Mouse (Mus musculus): ENCODE measurements around the gene Dnph1. TPM values are rescaled to one million over a fixed set of nuclear protein-coding genes. Genes with fewer than 3 reads are reported as not detected.

Gene Dnph1
- polyA plus RNA-seq, 1 experiment, result 11.5 TPM

DNA sequence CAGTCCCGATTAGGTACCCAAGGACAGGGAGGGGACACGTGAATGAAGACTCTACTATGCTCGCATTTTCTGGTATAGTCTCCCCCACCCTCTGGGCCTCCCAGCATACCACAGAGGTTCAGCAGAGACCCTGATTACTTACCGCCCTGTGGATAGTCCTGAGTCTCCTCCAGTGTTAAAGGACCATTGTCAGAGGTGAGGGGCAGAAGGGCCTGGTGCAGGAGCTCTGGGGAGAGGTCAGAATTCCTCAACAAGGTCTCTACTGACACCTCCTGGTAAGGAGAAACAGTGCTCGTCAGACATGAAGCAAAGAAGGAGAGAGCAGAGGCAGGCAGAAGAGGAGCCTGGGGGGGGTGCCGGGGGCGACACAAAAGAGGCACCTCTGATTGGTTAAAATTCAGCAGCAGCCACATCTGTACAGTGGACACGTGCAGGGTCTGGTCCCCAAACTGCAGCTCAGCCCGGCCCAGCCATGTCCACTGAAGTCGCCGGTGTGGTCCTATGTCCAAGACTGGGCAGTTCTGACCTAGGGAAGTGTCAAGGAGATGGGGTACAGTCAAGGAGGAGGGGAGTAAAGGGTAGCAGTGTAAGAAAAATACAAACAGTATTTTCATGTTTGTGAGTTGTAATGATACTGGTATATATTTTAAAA lies 14.7 kb downstream of the Dnph1 start:
- 76% methylated on average over 11 of the region's 11 CpGs for WGBS

DNA sequence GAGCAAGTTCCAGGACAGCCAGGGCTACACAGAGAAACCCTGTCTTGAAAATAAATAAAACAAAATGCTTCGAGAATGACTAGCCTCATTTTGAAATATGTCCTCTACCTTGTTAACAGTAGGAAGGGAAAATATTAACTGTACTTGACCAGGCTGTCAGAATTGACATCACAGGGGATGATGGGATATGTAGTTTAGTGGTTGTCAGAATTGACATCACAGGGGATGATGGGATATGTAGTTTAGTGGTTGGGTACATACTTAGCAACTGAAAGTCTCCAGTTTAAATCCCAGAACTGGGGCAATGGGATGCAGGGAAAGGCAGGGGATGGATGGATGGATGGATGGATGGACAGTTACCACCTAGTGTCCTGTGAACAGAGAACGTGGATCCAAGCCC lies 16.8 kb downstream of the Dnph1 start:
- WGBS, result 72% methylated on average over 2 of the region's 2 CpGs
- Histone ChIP-seq H3K4me3 (replicated peaks; ENCODE audit: control insufficient read depth, low read depth, low read length) (no peak overlapping the region), H3K4me1 (ENCODE audit: control insufficient read depth, insufficient read depth, low read length) (no peaks in the 10 kb centered on the region), H3K27ac (ENCODE audit: control insufficient read depth, insufficient read depth, low read depth, low read length, poor library complexity) (no peak overlapping the region)
- no peak for TF ChIP-seq POLR2A (IDR thresholded peaks at IDR 0.05; ENCODE audit: borderline replicate concordance, control insufficient read depth, low read depth, low read length)
- no peak for TF ChIP-seq CTCF (IDR thresholded peaks at IDR 0.05; ENCODE audit: control insufficient read depth, insufficient read depth, low read length)

More for the DNA sequence above, 14.7 kb downstream of the Dnph1 start:
- H3K4me1 ChIP-seq (ENCODE audit: control insufficient read depth, insufficient read depth, low read length), result no peaks in the 10 kb centered on the region
- TF ChIP-seq POLR2A (IDR thresholded peaks at IDR 0.05; ENCODE audit: borderline replicate concordance, control insufficient read depth, low read depth, low read length) (no peak), CTCF (IDR thresholded peaks at IDR 0.05; ENCODE audit: control insufficient read depth, insufficient read depth, low read length) (no peak)
- no peak overlapping the region for H3K4me3 ChIP-seq (replicated peaks; ENCODE audit: control insufficient read depth, low read depth, low read length)
- H3K27ac ChIP-seq (ENCODE audit: control insufficient read depth, insufficient read depth, low read depth, low read length, poor library complexity), result no peak overlapping the region

DNA sequence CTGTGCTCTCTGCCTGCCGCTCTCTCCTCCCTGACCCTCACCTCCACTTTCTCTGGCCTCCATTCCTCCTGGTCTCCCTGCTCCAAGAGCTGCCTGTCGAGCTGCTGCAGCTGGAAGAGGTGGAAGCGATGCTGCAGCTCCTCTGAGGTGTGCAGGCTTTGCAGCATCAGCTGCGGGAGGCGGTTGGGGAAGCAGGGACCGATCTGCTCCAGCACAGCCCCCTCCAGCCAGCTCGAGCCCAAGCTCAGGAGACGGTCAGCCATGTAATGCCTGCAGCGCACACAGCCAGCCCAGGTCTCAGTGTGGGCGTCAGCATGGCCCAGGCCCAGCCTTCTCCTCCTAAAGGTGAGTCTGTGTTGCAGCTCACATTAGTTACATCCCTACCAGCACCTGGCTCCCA lies 23.5 kb downstream of the Dnph1 start:
- TF ChIP-seq CTCF (IDR thresholded peaks at IDR 0.05; ENCODE audit: control insufficient read depth, insufficient read depth, low read length) (no peak), POLR2A (IDR thresholded peaks at IDR 0.05; ENCODE audit: borderline replicate concordance, control insufficient read depth, low read depth, low read length) (no peak)
- no peak overlapping the region for H3K4me3 ChIP-seq (replicated peaks; ENCODE audit: control insufficient read depth, low read depth, low read length)
- no peak overlapping the region for H3K27ac ChIP-seq (ENCODE audit: control insufficient read depth, insufficient read depth, low read depth, low read length, poor library complexity)
- no peaks in the 10 kb centered on the region; the same call in 1 of the 2 replicates for H3K4me1 ChIP-seq (ENCODE audit: control insufficient read depth, insufficient read depth, low read length)
- WGBS, result 77% methylated on average over 10 of the region's 10 CpGs

GRCm38 (mm10) chr17:46520385-46520979 lies 24.0 kb downstream of the Dnph1 start:
- no peaks in the 10 kb centered on the region; the same call in 1 of the 2 replicates for H3K4me1 ChIP-seq (ENCODE audit: control insufficient read depth, insufficient read depth, low read length)
- TF ChIP-seq CTCF (IDR thresholded peaks at IDR 0.05; ENCODE audit: control insufficient read depth, insufficient read depth, low read length), result no peak
- TF ChIP-seq POLR2A (IDR thresholded peaks at IDR 0.05; ENCODE audit: borderline replicate concordance, control insufficient read depth, low read depth, low read length), result no peak
- 32% methylated on average over 25 of the region's 25 CpGs for WGBS
- H3K4me3 ChIP-seq (replicated peaks; ENCODE audit: control insufficient read depth, low read depth, low read length), result no peak overlapping the region
- H3K27ac ChIP-seq (ENCODE audit: control insufficient read depth, insufficient read depth, low read depth, low read length, poor library complexity), result no peak overlapping the region; the same call in 1 of the 2 replicates

DNA sequence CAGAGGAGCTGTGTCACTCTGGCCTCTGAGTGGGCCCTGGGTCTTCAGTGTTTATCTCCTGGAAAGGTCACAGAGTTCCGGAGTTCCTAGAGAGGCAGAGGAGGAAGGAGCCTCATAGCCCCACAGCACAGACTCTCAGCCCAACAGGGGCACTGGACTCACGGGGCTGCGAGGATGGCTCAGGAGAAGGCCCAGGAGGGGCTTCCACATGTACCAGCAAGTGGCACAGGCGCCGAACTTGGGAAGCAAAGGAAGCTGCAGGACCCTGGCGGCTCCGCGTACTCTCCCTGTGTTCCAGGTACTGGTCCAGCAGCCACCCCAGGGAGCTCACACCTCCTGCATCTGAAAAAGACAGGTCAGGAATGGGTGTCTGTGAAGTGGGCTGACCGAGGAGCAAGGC lies 24.7 kb downstream of the Dnph1 start:
- 80% methylated on average over 9 of the region's 9 CpGs for WGBS
- Histone ChIP-seq H3K27ac (ENCODE audit: control insufficient read depth, insufficient read depth, low read depth, low read length, poor library complexity) (no peak overlapping the region), H3K4me3 (replicated peaks; ENCODE audit: control insufficient read depth, low read depth, low read length) (no peak overlapping the region), H3K4me1 (ENCODE audit: control insufficient read depth, insufficient read depth, low read length) (no peaks in the 10 kb centered on the region; the same call in 1 of the 2 replicates)
- TF ChIP-seq CTCF (IDR thresholded peaks at IDR 0.05; ENCODE audit: control insufficient read depth, insufficient read depth, low read length) (no peak), POLR2A (IDR thresholded peaks at IDR 0.05; ENCODE audit: borderline replicate concordance, control insufficient read depth, low read depth, low read length) (no peak)

DNA sequence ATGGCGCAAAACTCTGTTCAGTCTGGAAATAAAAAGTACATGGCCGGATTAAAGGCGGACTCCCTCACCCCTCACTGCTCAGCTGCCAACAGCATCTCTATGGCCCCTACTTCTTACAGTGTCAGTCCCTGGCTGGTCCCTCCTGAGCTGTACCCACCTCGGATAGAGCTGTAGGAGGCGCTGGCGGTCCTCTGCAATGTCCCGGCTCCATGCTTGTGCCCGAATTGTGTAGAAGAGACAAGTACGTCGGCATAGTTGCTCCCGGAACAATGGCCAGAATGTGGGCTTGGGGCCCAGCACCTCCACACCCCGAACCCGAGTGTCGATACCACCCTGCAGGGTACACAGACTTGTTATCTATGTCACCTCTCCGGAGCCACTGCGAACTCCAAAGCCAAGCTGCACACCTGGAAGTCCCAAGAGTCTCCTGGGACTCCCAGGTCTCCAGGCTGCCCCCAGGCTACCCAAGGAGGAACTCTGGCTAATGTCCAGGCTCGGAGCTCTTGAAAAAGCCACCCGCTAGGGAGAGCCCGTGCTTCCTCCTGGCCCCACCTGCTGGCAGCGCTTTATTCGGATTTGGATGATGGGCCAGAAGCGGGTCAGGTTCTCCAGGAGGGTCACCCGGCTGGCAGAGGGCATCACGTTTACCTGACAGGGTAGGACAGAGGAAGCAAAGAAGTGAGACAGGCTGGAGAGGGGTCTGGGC lies 25.6 kb downstream of the Dnph1 start:
- Histone ChIP-seq H3K27ac (ENCODE audit: control insufficient read depth, insufficient read depth, low read depth, low read length, poor library complexity) (no peak overlapping the region), H3K4me1 (ENCODE audit: control insufficient read depth, insufficient read depth, low read length) (no peaks in the 10 kb centered on the region; the same call in 1 of the 2 replicates), H3K4me3 (replicated peaks; ENCODE audit: control insufficient read depth, low read depth, low read length) (no peak overlapping the region)
- 77% methylated on average over 24 of the region's 24 CpGs for WGBS
- TF ChIP-seq CTCF (IDR thresholded peaks at IDR 0.05; ENCODE audit: control insufficient read depth, insufficient read depth, low read length) (no peak), POLR2A (IDR thresholded peaks at IDR 0.05; ENCODE audit: borderline replicate concordance, control insufficient read depth, low read depth, low read length) (no peak)

- Histone ChIP-seq H3K4me3 (replicated peaks; ENCODE audit: control insufficient read depth, low read depth, low read length) (no peak overlapping the region), H3K4me1 (ENCODE audit: control insufficient read depth, insufficient read depth, low read length) (no peaks in the 10 kb centered on the region; the same call in 1 of the 2 replicates), H3K27ac (ENCODE audit: control insufficient read depth, insufficient read depth, low read depth, low read length, poor library complexity) (no peak overlapping the region)
- TF ChIP-seq CTCF (IDR thresholded peaks at IDR 0.05; ENCODE audit: control insufficient read depth, insufficient read depth, low read length) (no peak), POLR2A (IDR thresholded peaks at IDR 0.05; ENCODE audit: borderline replicate concordance, control insufficient read depth, low read depth, low read length) (no peak)
- WGBS, result 89% methylated on average over 10 of the region's 10 CpGs
Observed at GRCm38 (mm10) chr17:46525065-46525464, 28.6 kb downstream of the Dnph1 start.
